Mouse (Mus musculus): ENCODE measurements around the gene Fv1. TPM values are rescaled to one million over a fixed set of nuclear protein-coding genes. Genes with fewer than 3 reads are reported as not detected.
"Not testable (repeated sequence)": the region's sequence is repeated elsewhere in the genome, so short reads cannot be mapped to it uniquely, and the experiment has no call there.

Fv1 gene
- polyA plus RNA-seq (2015; fragmentation: Nextera tagmentation; extraction: Ambion mirVana), result 12.9 and 13.1 TPM in 2 replicates

- WGBS, result under 1% methylated on average over 30 of the region's 30 CpGs
- Histone ChIP-seq H3K27ac (ENCODE audit: low read length) (peak within 1 kb of the TSS; percentile 82), H3K4me3 (ENCODE audit: low read length) (peak within 1 kb of the TSS; percentile 66), H3K9ac (replicated peaks; ENCODE audit: low read length) (peak within 1 kb of the TSS; percentile 83), H3K4me2 (replicated peaks; ENCODE audit: low read depth, low read length) (peak within 1 kb of the TSS; percentile 84), H3K9me3 (ENCODE audit: low read length) (no peaks in the 10 kb centered on the region), H3K36me3 (ENCODE audit: insufficient read depth, low read length) (peaks cover 37% of the 10 kb centered on the region), H3K4me1 (ENCODE audit: insufficient read depth, low read length) (peaks cover 21% of the 10 kb centered on the region), H3K27me3 (ENCODE audit: insufficient read depth, low read length) (no peaks in the 10 kb centered on the region)
- peak; percentile 99 for ATAC-seq (ENCODE audit: low FRiP score, low TSS enrichment)
Measured at GRCm38 (mm10) chr4:147868450-147869031, at the start of gene Fv1, which contains the start of gene Miip. Gene Fv1 (plus strand): TSS chr4:147868979. Gene Miip (minus strand): TSS chr4:147868816.

- peaks cover 22% of the 10 kb centered on the region for H3K36me3 ChIP-seq (ENCODE audit: insufficient read depth, low read length)
- H3K9ac ChIP-seq (replicated peaks; ENCODE audit: low read length); H3K4me2 ChIP-seq (replicated peaks; ENCODE audit: low read depth, low read length); ATAC-seq (ENCODE audit: low FRiP score, low TSS enrichment); H3K27ac ChIP-seq (ENCODE audit: low read length); H3K4me1 ChIP-seq (ENCODE audit: insufficient read depth, low read length); H3K4me3 ChIP-seq (ENCODE audit: low read length); H3K27me3 ChIP-seq (ENCODE audit: insufficient read depth, low read length): not testable (repeated sequence)
- WGBS, result 85% methylated on average over 7 of the region's 7 CpGs
- H3K9me3 ChIP-seq (ENCODE audit: low read length), result peaks cover 57% of the 10 kb centered on the region
Measured at GRCm38 (mm10) chr4:147819659-147820058, 49.1 kb upstream of the Fv1 start.

GRCm38 (mm10) chr4:147821414-147821813 is 47.4 kb upstream of the Fv1 start:
- H3K27me3 ChIP-seq (ENCODE audit: insufficient read depth, low read length); ATAC-seq (ENCODE audit: low FRiP score, low TSS enrichment); H3K9ac ChIP-seq (replicated peaks; ENCODE audit: low read length); H3K27ac ChIP-seq (ENCODE audit: low read length); H3K4me3 ChIP-seq (ENCODE audit: low read length); H3K4me1 ChIP-seq (ENCODE audit: insufficient read depth, low read length); H3K4me2 ChIP-seq (replicated peaks; ENCODE audit: low read depth, low read length): not testable (repeated sequence)
- Histone ChIP-seq H3K9me3 (ENCODE audit: low read length) (peaks cover 70% of the 10 kb centered on the region), H3K36me3 (ENCODE audit: insufficient read depth, low read length) (peaks cover 38% of the 10 kb centered on the region)
- 89% methylated on average over 3 of the region's 3 CpGs for WGBS

GRCm38 (mm10) chr4:147824389-147824788 is 44.4 kb upstream of the Fv1 start:
- Histone ChIP-seq H3K4me3 (ENCODE audit: low read length) (no peak overlapping the region), H3K36me3 (ENCODE audit: insufficient read depth, low read length) (peaks cover 63% of the 10 kb centered on the region), H3K9me3 (ENCODE audit: low read length) (peaks cover 83% of the 10 kb centered on the region), H3K4me1 (ENCODE audit: insufficient read depth, low read length) (no peaks in the 10 kb centered on the region), H3K27ac (ENCODE audit: low read length) (no peak overlapping the region), H3K9ac (replicated peaks; ENCODE audit: low read length) (no peak overlapping the region), H3K27me3 (ENCODE audit: insufficient read depth, low read length) (no peaks in the 10 kb centered on the region), H3K4me2 (replicated peaks; ENCODE audit: low read depth, low read length) (no peak overlapping the region)
- ATAC-seq (ENCODE audit: low FRiP score, low TSS enrichment), result no peak
- WGBS, result 97% methylated on average over 4 of the region's 4 CpGs

- 95% methylated on average over 6 of the region's 26 CpGs for WGBS
- not testable (repeated sequence) for H3K27me3 ChIP-seq (ENCODE audit: insufficient read depth, low read length); H3K4me2 ChIP-seq (replicated peaks; ENCODE audit: low read depth, low read length); H3K4me1 ChIP-seq (ENCODE audit: insufficient read depth, low read length); H3K27ac ChIP-seq (ENCODE audit: low read length); ATAC-seq (ENCODE audit: low FRiP score, low TSS enrichment); H3K9ac ChIP-seq (replicated peaks; ENCODE audit: low read length); H3K4me3 ChIP-seq (ENCODE audit: low read length)
- Histone ChIP-seq H3K36me3 (ENCODE audit: insufficient read depth, low read length) (peaks cover 36% of the 10 kb centered on the region), H3K9me3 (ENCODE audit: low read length) (peaks cover 34% of the 10 kb centered on the region)
Measured at GRCm38 (mm10) chr4:147839282-147839681, 29.5 kb upstream of the Fv1 start.

GRCm38 (mm10) chr4:147842871-147843270 is 25.9 kb upstream of the Fv1 start:
- H3K9ac ChIP-seq (replicated peaks; ENCODE audit: low read length), result no peak overlapping the region
- H3K4me2 ChIP-seq (replicated peaks; ENCODE audit: low read depth, low read length), result no peak overlapping the region
- H3K4me3 ChIP-seq (ENCODE audit: low read length), result no peak overlapping the region
- H3K27ac ChIP-seq (ENCODE audit: low read length), result no peak overlapping the region
- H3K27me3 ChIP-seq (ENCODE audit: insufficient read depth, low read length), result no peaks in the 10 kb centered on the region
- H3K36me3 ChIP-seq (ENCODE audit: insufficient read depth, low read length), result peaks cover 42% of the 10 kb centered on the region
- WGBS, result 93% methylated on average over 3 of the region's 3 CpGs
- H3K9me3 ChIP-seq (ENCODE audit: low read length), result peaks cover 40% of the 10 kb centered on the region
- H3K4me1 ChIP-seq (ENCODE audit: insufficient read depth, low read length), result peaks cover 5% of the 10 kb centered on the region
- no peak for ATAC-seq (ENCODE audit: low FRiP score, low TSS enrichment)

- H3K4me3 ChIP-seq (ENCODE audit: low read length), result peak within 1 kb of the TSS; percentile 66
- H3K27me3 ChIP-seq (ENCODE audit: insufficient read depth, low read length), result no peaks in the 10 kb centered on the region; the same call in 1 of the 2 replicates
- peaks cover 8% of the 10 kb centered on the region for H3K4me1 ChIP-seq (ENCODE audit: insufficient read depth, low read length)
- H3K4me2 ChIP-seq (replicated peaks; ENCODE audit: low read depth, low read length), result peak within 1 kb of the TSS; percentile 68
- peaks cover 18% of the 10 kb centered on the region for H3K9me3 ChIP-seq (ENCODE audit: low read length)
- 1% methylated on average over 23 of the region's 23 CpGs for WGBS
- peak within 1 kb of the TSS; percentile 72 for H3K9ac ChIP-seq (replicated peaks; ENCODE audit: low read length)
- H3K27ac ChIP-seq (ENCODE audit: low read length), result no peak within 1 kb of the TSS
- peaks cover 20% of the 10 kb centered on the region for H3K36me3 ChIP-seq (ENCODE audit: insufficient read depth, low read length)
- ATAC-seq (ENCODE audit: low FRiP score, low TSS enrichment), result peak; percentile 93
Measured at GRCm38 (mm10) chr4:147847614-147848583, 20.9 kb upstream of the Fv1 start, which contains the start of gene Zfp933. Gene Zfp933 (minus strand): TSS chr4:147848366.

- peak overlapping the region; percentile 68 for H3K4me2 ChIP-seq (replicated peaks; ENCODE audit: low read depth, low read length)
- H3K36me3 ChIP-seq (ENCODE audit: insufficient read depth, low read length), result peaks cover 13% of the 10 kb centered on the region
- peak overlapping the region; percentile 66 for H3K4me3 ChIP-seq (ENCODE audit: low read length)
- peak overlapping the region; percentile 72 for H3K9ac ChIP-seq (replicated peaks; ENCODE audit: low read length)
- H3K27ac ChIP-seq (ENCODE audit: low read length), result no peak overlapping the region
- peaks cover 11% of the 10 kb centered on the region for H3K9me3 ChIP-seq (ENCODE audit: low read length)
- WGBS, result 4% methylated on average over 4 of the region's 4 CpGs
- peak; percentile 75 for ATAC-seq (ENCODE audit: low FRiP score, low TSS enrichment)
- no peaks in the 10 kb centered on the region; the same call in 1 of the 2 replicates for H3K27me3 ChIP-seq (ENCODE audit: insufficient read depth, low read length)
- peaks cover 8% of the 10 kb centered on the region for H3K4me1 ChIP-seq (ENCODE audit: insufficient read depth, low read length)
Measured at GRCm38 (mm10) chr4:147848584-147848991, 20.2 kb upstream of the Fv1 start.

GRCm38 (mm10) chr4:147850776-147851175 is 18.0 kb upstream of the Fv1 start:
- no peak overlapping the region for H3K27ac ChIP-seq (ENCODE audit: low read length)
- 0 out of 2 replicates have a peak, but pooled peaks cover under 1% of the 10 kb centered on the region for H3K9me3 ChIP-seq (ENCODE audit: low read length)
- WGBS, result 76% methylated on average over 2 of the region's 2 CpGs
- H3K4me3 ChIP-seq (ENCODE audit: low read length), result no peak overlapping the region
- ATAC-seq (ENCODE audit: low FRiP score, low TSS enrichment), result no peak
- H3K4me1 ChIP-seq (ENCODE audit: insufficient read depth, low read length), result peaks cover 8% of the 10 kb centered on the region
- no peak overlapping the region for H3K9ac ChIP-seq (replicated peaks; ENCODE audit: low read length)
- no peaks in the 10 kb centered on the region; the same call in 1 of the 2 replicates for H3K27me3 ChIP-seq (ENCODE audit: insufficient read depth, low read length)
- no peaks in the 10 kb centered on the region for H3K36me3 ChIP-seq (ENCODE audit: insufficient read depth, low read length)
- H3K4me2 ChIP-seq (replicated peaks; ENCODE audit: low read depth, low read length), result no peak overlapping the region
